Mouse (Mus musculus): ENCODE measurements at regions not wholly inside any gene's neighbourhood (a gene's known extent, or its start where the extent isn't known, plus 50 kb on each side); places are given as distances from the start of the nearest gene placed in this dataset.
"Not testable (repeated sequence)": the region's sequence is repeated elsewhere in the genome, so short reads cannot be mapped to it uniquely, and the experiment has no call there.

- DNase-seq (ENCODE audit: low spot score), result no peak
Observed at GRCm38 (mm10) chr10:30470831-30471230, 129.7 kb downstream of the Trmt11 start.

GRCm38 (mm10) chr10:30450616-30451015 is 149.9 kb downstream of the Trmt11 start:
- DNase-seq (ENCODE audit: low spot score), result no peak

GRCm38 (mm10) chr10:30447057-30447456 is 153.5 kb downstream of the Trmt11 start:
- DNase-seq (ENCODE audit: low spot score), result no peak

GRCm38 (mm10) chr10:30446572-30446971 is 154.0 kb downstream of the Trmt11 start:
- no peak for DNase-seq (ENCODE audit: low spot score)

- no peak for DNase-seq (ENCODE audit: low spot score)
Observed at GRCm38 (mm10) chr10:30439802-30440201, 160.7 kb downstream of the Trmt11 start.

GRCm38 (mm10) chr10:30426420-30426923 is 174.1 kb downstream of the Trmt11 start:
- DNase-seq (ENCODE audit: low spot score), result no peak

GRCm38 (mm10) chr10:30419391-30420043 is 181.0 kb downstream of the Trmt11 start:
- peak; percentile 16 for DNase-seq (ENCODE audit: low spot score)

GRCm38 (mm10) chr10:30416314-30416713 is 184.2 kb downstream of the Trmt11 start:
- DNase-seq (ENCODE audit: low spot score), result no peak

GRCm38 (mm10) chr10:30411736-30412135 is 188.8 kb downstream of the Trmt11 start:
- no peak for DNase-seq (ENCODE audit: low spot score)

- DNase-seq (ENCODE audit: low spot score), result no peak
Observed at GRCm38 (mm10) chr10:30405669-30406393, 194.7 kb downstream of the Trmt11 start.

- DNase-seq (ENCODE audit: low spot score), result no peak
Observed at GRCm38 (mm10) chr10:30370542-30370941, 170.2 kb upstream of the Cenpw start.

- DNase-seq (ENCODE audit: low spot score), result not testable (repeated sequence)
Observed at GRCm38 (mm10) chr10:30360811-30361210, 160.5 kb upstream of the Cenpw start.

GRCm38 (mm10) chr10:30359051-30359450 is 158.7 kb upstream of the Cenpw start:
- no peak for DNase-seq (ENCODE audit: low spot score)

GRCm38 (mm10) chr10:30342965-30343478 is 142.7 kb upstream of the Cenpw start:
- no peak for DNase-seq (ENCODE audit: low spot score)

GRCm38 (mm10) chr10:30328334-30329014 is 128.1 kb upstream of the Cenpw start:
- DNase-seq (ENCODE audit: low spot score), result no peak

GRCm38 (mm10) chr10:30327849-30328248 is 127.5 kb upstream of the Cenpw start:
- DNase-seq (ENCODE audit: low spot score), result no peak

- DNase-seq (ENCODE audit: low spot score), result no peak
Observed at GRCm38 (mm10) chr10:30326861-30327260, 126.5 kb upstream of the Cenpw start.

- not testable (repeated sequence) for DNase-seq (ENCODE audit: low spot score)
Observed at GRCm38 (mm10) chr10:30295871-30296270, 95.5 kb upstream of the Cenpw start.

- DNase-seq (ENCODE audit: low spot score), result no peak
Observed at GRCm38 (mm10) chr10:30281666-30282065, 81.3 kb upstream of the Cenpw start.

- no peak for DNase-seq (ENCODE audit: low spot score)
Observed at GRCm38 (mm10) chr10:30280451-30280850, 80.1 kb upstream of the Cenpw start.

- no peak for DNase-seq (ENCODE audit: low spot score)
Observed at GRCm38 (mm10) chr10:30279978-30280377, 79.6 kb upstream of the Cenpw start.

GRCm38 (mm10) chr10:30278987-30279386 is 78.6 kb upstream of the Cenpw start:
- no peak for DNase-seq (ENCODE audit: low spot score)

- DNase-seq (ENCODE audit: low spot score), result no peak
Observed at GRCm38 (mm10) chr10:30265129-30265528, 64.8 kb upstream of the Cenpw start.

Data from ovary, postnatal 14 days (tissue).